Mouse (Mus musculus): ENCODE data around the gene Acacb.
A peak's percentile ranks its signal among the peaks of the same experiment; 100 is the strongest.

- no peak for TF ChIP-seq EP300 (IDR thresholded peaks at IDR 0.05; ENCODE audit: low read length)
- TF ChIP-seq NRF1 (IDR thresholded peaks at IDR 0.05; ENCODE audit: low read depth, low read length): no peak
- TF ChIP-seq E2F4 (IDR thresholded peaks at IDR 0.05; ENCODE audit: insufficient replicate concordance, low read depth, low read length): no peak
- no peak for TF ChIP-seq ZKSCAN1 (IDR thresholded peaks at IDR 0.05; ENCODE audit: borderline replicate concordance, low read depth, low read length)
- TF ChIP-seq CTCF (conservative IDR thresholded peaks at IDR 0.05 in 1 of 2, IDR thresholded peaks at IDR 0.05 in 1 of 2; ENCODE audit: low read depth in 2 of 2, low read length in 2 of 2): no peak
- no peak for TF ChIP-seq POLR2A (IDR thresholded peaks at IDR 0.05; ENCODE audit: low read depth, low read length)
- TF ChIP-seq UBTF (IDR thresholded peaks at IDR 0.05; ENCODE audit: low read depth, low read length): no peak
- TF ChIP-seq USF1 (IDR thresholded peaks at IDR 0.05; ENCODE audit: low read depth, low read length): no peak
- TF ChIP-seq MAX (IDR thresholded peaks at IDR 0.05; ENCODE audit: low read length): no peak
- TF ChIP-seq KAT2A (IDR thresholded peaks at IDR 0.05; ENCODE audit: insufficient replicate concordance, low read length): no peak
- no peak for TF ChIP-seq ETS1 (conservative IDR thresholded peaks at IDR 0.05; ENCODE audit: low read depth, low read length)
- TF ChIP-seq TCF12 (IDR thresholded peaks at IDR 0.05; ENCODE audit: low read depth, low read length): no peak
- TF ChIP-seq CHD2 (IDR thresholded peaks at IDR 0.05; ENCODE audit: low read length): 0 out of 2 replicates have a peak, but pooled peaks have one; percentile 21
- no peak for TF ChIP-seq MAFK (IDR thresholded peaks at IDR 0.05; ENCODE audit: insufficient replicate concordance, low read length)
Measured at GRCm38 (mm10) chr5:114100390-114101099, 45.8 kb upstream of the Acacb start.
